Mouse (Mus musculus) frontal cortex, adult (tissue): ENCODE data around the gene Oser1.

Source experiments
- ATAC-seq: cut with Nextera tagmentation; 2 replicates; pipeline ENCODE4 v1.9.2; 2017; ENCODE audit warnings: mild to moderate bottlenecking, moderate library complexity, mixed read lengths; ENCODE audit not compliant: low TSS enrichment

Gene Oser1

DNA sequence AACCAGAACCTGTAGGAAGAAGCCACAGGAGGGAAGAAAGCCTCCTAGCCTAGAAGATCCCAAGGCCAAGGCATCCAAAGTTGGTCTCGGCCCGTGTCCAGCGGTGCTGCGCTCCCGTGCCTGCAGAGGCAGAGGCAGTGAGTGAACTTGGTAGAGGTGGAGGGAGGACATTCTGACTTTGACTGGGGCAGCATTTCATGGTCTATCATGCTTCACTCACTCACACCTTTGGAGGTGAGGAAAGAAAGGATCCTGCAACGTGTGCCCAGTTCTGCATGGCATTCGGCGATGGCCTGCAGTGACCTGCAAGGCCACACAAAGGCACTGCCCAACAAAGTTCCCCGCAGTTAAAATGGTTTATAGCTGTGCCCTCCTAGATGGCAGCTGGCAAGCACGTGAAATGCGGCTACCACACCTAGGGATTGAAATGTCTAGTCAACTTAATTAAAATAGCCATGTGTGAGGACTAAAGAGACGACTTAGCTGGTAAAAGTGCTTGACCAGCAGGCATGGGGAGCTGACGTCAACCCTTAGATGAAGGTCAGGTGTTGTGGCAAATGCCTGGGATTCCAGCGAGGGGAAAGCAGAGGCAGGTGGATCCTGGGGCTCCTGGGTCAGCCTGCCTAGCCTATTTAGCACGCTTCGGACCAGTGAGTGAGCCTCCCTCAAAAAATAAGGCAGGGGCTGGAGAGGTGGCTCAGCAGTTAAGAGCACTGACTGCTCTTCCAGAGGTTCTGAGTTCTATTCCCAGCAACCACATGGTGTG lies 63.5 kb downstream of the Oser1 start:
- no peak for ATAC-seq

DNA sequence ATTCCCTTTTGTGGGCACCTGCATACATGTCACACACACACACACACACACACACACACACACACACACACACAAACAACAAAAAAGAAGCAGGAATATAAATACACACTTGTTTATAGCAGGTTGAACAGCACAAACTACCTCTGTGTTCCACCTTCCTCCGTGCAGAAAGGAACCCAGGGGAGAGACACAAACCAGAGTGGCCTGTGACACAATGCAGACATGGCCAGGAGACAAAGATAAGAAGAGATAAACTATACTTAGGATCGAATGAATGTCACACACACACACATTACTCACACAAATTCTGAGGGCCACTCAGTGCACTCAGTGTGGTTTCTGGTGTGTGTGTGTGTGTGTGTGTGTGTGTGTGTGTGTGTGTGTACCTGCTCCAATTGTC lies 65.2 kb downstream of the Oser1 start:
- no peak for ATAC-seq

DNA sequence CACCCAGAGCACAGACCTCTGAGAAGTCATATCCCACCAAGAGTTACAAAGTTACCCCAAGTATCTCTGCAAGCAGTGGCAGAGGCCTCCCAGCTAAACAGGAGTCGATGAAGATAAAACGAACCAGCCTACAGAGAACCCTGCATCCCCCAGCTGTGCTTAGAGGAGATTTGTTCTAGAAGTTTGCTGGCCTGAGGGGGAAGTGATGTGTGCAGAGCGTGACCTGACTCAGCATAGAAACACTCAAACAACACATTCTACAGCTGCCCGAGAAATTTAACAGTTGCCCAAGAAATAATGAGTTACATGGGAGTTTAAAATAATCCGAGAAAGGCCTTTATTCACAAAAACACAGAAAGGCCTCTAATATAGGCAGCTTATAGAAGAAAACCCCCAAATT lies 65.8 kb downstream of the Oser1 start:
- no peak for ATAC-seq

GRCm38 (mm10) chr2:163356113-163356840 lies 68.2 kb downstream of the Oser1 start:
- ATAC-seq = no peak
